Mouse (Mus musculus) midbrain, embryonic 14.5 days (tissue): Measurements from ENCODE around the gene Cacna2d1. TPM values are rescaled to one million over a fixed set of nuclear protein-coding genes. Genes with fewer than 3 reads are reported as not detected.

Source experiments
- ATAC-seq: fragments of 200-750 bp; cut with Nextera tagmentation; 2 replicates; pipeline ENCODE4 v1.8.0; 2017; ENCODE audit warnings: moderate number of reproducible peaks, moderate library complexity; ENCODE audit not compliant: low FRiP score, low TSS enrichment
- DNase-seq: peaks from one replicate; pipeline ENCODE4 v3.0.0-alpha.2; 2015
- H3K27ac ChIP-seq: fragments of 300-500 bp; sonication (generic); replicated peaks from 2 replicates; pipeline ENCODE4 v1.5.1; 2014; ENCODE audit warnings: mild to moderate bottlenecking, low read depth, low read length, moderate library complexity
- H3K27me3 ChIP-seq: fragments of 300-500 bp; sonication (generic); 2 replicates; pipeline ENCODE4 v1.6.1; 2014; ENCODE audit warnings: low read length, control low read depth, mixed read lengths; ENCODE audit not compliant: control insufficient read depth, insufficient read depth
- H3K36me3 ChIP-seq: fragments of 300-500 bp; sonication (generic); 2 replicates; pipeline ENCODE4 v1.6.1; 2014; ENCODE audit warnings: low read length, control low read depth; ENCODE audit not compliant: control insufficient read depth, insufficient read depth
- H3K4me1 ChIP-seq: fragments of 300-500 bp; sonication (generic); 2 replicates; pipeline ENCODE4 v1.6.1; 2014; ENCODE audit warnings: mild to moderate bottlenecking, antibody characterized with exemption, low read length, control low read depth; ENCODE audit not compliant: control insufficient read depth, insufficient read depth
- H3K4me2 ChIP-seq: fragments of 300-500 bp; sonication (generic); 2 replicates; pipeline ENCODE4 v1.6.1; 2014; ENCODE audit warnings: mild to moderate bottlenecking, low read length, moderate library complexity
- H3K4me3 ChIP-seq: fragments of 300-500 bp; sonication (generic); replicated peaks from 2 replicates; pipeline ENCODE4 v1.5.1; 2014; ENCODE audit warnings: low read depth, low read length
- H3K9ac ChIP-seq: fragments of 300-500 bp; sonication (generic); replicated peaks from 2 replicates; pipeline ENCODE4 v1.6.1; 2014; ENCODE audit warnings: mild to moderate bottlenecking, low read length, moderate library complexity
- H3K9me3 ChIP-seq: fragments of 300-500 bp; sonication (generic); 2 replicates; pipeline ENCODE4 v1.6.1; 2016; ENCODE audit warnings: low read length, control low read depth, mixed read lengths; ENCODE audit not compliant: control insufficient read depth
- WGBS: fragments of 180-500 bp; shearing (Covaris S2); extraction: QIAGEN DNeasy Blood & Tissue Kit; methylation state at CpG from one replicate; pipeline ENCODE4 v1.1.7; 2014; 5-methylcytosine and 5-hydroxymethylcytosine counted together
- polyA plus RNA-seq: library from polyadenylated mRNA; unstranded; fragments of >200 nt; fragmentation: Nextera tagmentation; extraction: Ambion mirVana; gene quantifications from 2 replicates; pipeline ENCODE4 v1.2.1, GENCODE M21; 2014

Cacna2d1 gene
- polyA plus RNA-seq, 1 experiment from 2014 or later, result 52.9 TPM

DNA sequence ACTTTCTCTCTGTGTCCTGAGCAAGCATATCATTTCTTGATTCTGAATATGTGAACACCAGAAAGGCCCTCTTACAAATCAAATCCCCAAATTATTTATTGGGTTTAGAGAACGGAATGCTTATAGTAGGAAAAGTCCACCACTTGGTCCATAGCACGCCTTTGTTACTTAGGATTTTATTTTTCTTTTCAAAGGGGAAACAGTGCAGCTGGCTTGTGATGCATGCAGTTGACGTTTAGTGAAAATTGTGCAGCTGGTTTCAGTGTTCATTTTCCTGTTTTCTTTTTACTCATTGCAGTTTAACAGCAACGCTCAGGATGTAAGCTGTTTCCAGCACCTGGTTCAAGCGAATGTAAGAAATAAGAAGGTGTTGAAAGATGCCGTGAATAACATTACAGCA, 365.1 kb downstream of the Cacna2d1 start:
- DNase-seq (no peak), ATAC-seq (no peak)
- Histone ChIP-seq H3K4me2 (no peak overlapping the region), H3K27me3 (no peaks in the 10 kb centered on the region), H3K36me3 (no peaks in the 10 kb centered on the region), H3K9ac (no peak overlapping the region), H3K9me3 (no peaks in the 10 kb centered on the region), H3K4me1 (no peaks in the 10 kb centered on the region), H3K4me3 (no peak overlapping the region), H3K27ac (no peak overlapping the region)
- 92% methylated on average over 6 of the region's 6 CpGs for WGBS

DNA sequence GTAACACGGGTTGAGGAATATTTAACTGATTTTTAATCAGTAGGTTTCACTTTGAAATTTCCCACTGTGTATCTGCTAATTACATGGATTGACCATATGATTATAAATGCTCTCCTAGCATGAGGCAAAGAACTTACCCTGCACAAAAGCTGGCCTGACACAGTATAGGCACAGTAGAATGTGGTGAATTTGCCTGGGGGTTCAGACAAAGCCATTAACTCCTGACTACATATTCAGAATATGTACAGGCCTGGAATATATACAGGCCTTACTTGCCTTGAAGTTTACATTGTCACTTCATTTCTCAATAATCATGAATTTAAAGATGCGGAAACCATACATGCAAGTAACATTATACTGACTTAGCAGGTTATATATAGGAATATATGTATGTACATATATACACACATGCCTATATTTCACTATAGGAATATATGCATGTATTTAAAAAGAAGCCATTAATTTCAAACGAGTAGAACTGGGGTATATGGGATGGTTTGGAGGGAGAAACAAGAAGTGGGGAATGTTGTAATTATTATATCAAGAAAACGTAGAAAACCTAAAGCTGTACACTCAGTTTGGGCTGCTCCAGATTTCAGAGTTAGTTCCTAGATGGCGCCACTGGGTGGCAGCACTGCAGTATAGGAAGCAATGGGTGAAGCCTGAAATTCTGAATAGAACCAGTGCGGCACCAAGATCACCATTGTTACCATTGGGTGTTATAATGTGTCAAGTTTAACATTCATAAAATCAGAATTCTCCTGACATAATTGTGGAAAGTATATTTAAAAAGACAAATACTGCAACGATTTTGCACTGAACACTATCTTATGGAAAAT, 374.9 kb downstream of the Cacna2d1 start:
- no peaks in the 10 kb centered on the region for H3K4me1 ChIP-seq
- no peak overlapping the region for H3K4me2 ChIP-seq
- H3K9me3 ChIP-seq, result no peaks in the 10 kb centered on the region
- H3K27ac ChIP-seq, result no peak overlapping the region
- no peak overlapping the region for H3K9ac ChIP-seq
- DNase-seq, result peak; percentile 87
- WGBS, result 44% methylated on average over 7 of the region's 7 CpGs
- H3K36me3 ChIP-seq, result peaks cover 4% of the 10 kb centered on the region; the same call in 1 of the 2 replicates
- H3K4me3 ChIP-seq, result no peak overlapping the region
- ATAC-seq, result peak; percentile 78; the same call in 1 of the 2 replicates
- H3K27me3 ChIP-seq, result no peaks in the 10 kb centered on the region

- ATAC-seq, result no peak
- Histone ChIP-seq H3K27me3 (no peaks in the 10 kb centered on the region), H3K9ac (no peak overlapping the region), H3K4me2 (no peak overlapping the region), H3K4me1 (no peaks in the 10 kb centered on the region), H3K27ac (no peak overlapping the region), H3K9me3 (no peaks in the 10 kb centered on the region), H3K36me3 (peaks cover 4% of the 10 kb centered on the region; the same call in 1 of the 2 replicates), H3K4me3 (no peak overlapping the region)
- WGBS, result 91% methylated on average over 5 of the region's 5 CpGs
- no peak for DNase-seq
Observed at GRCm38 (mm10) chr5:16314242-16314641, 379.8 kb downstream of the Cacna2d1 start.

DNA sequence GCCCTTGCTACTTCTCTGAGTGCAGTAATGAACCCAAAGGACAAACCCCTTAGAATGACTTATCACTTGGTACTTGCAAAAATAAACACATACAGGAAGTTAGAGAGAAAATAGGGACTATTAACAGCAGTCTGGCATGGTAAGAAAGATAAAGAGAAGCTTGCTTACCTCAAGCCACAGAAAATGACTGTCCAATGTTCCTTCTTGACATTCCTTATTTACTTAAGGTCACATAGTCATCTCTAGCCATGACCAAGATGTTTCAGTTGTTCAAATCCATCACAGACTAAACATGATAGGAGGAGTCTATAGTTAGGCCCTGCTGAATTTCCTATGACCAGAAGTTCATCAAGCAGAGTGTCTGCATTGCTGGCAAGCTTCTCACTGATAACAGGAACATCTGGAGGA, 381.5 kb downstream of the Cacna2d1 start:
- DNase-seq (no peak), ATAC-seq (no peak)
- H3K27me3 ChIP-seq, result no peaks in the 10 kb centered on the region
- H3K4me3 ChIP-seq, result no peak overlapping the region
- H3K4me1 ChIP-seq, result no peaks in the 10 kb centered on the region
- H3K36me3 ChIP-seq, result peaks cover 10% of the 10 kb centered on the region; the same call in 1 of the 2 replicates
- no peak overlapping the region for H3K9ac ChIP-seq
- no peak overlapping the region for H3K4me2 ChIP-seq
- no peak overlapping the region for H3K27ac ChIP-seq
- no peaks in the 10 kb centered on the region for H3K9me3 ChIP-seq

- 93% methylated on average over 4 of the region's 4 CpGs for WGBS
- Histone ChIP-seq H3K9me3 (no peaks in the 10 kb centered on the region), H3K4me1 (no peaks in the 10 kb centered on the region), H3K27me3 (no peaks in the 10 kb centered on the region), H3K9ac (no peak overlapping the region), H3K4me2 (no peak overlapping the region), H3K36me3 (0 out of 2 replicates have a peak, but pooled peaks cover 6% of the 10 kb centered on the region), H3K27ac (no peak overlapping the region), H3K4me3 (no peak overlapping the region)
- ATAC-seq (no peak), DNase-seq (no peak)
Observed at GRCm38 (mm10) chr5:16317680-16318242, 383.3 kb downstream of the Cacna2d1 start.

DNA sequence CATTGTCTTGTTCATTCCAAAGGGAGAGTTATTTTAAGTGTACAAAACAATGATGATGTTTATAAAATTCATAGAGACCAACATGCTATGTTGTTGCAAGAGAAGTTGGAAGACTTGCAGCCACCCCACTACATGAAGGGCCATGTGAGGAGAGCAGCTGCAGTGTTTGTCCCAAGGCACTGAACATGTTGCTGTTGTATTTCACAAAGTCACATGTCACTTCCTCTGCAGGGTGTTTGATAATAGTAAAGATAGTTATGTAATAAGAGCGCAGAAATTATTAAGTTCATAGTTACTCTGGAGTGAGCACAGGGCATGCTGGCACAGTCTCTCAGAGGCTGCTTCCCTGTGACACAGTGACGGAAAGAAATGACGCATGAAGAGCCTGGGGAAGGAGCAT, 392.1 kb downstream of the Cacna2d1 start:
- Histone ChIP-seq H3K27me3 (no peaks in the 10 kb centered on the region), H3K4me2 (no peak overlapping the region), H3K36me3 (no peaks in the 10 kb centered on the region), H3K4me1 (no peaks in the 10 kb centered on the region), H3K4me3 (no peak overlapping the region), H3K9me3 (no peaks in the 10 kb centered on the region), H3K27ac (no peak overlapping the region), H3K9ac (no peak overlapping the region)
- DNase-seq (no peak), ATAC-seq (no peak)
- 95% methylated on average over 3 of the region's 3 CpGs for WGBS

GRCm38 (mm10) chr5:16345393-16345792, 410.9 kb downstream of the Cacna2d1 start:
- no peaks in the 10 kb centered on the region for H3K27me3 ChIP-seq
- DNase-seq (peak; percentile 19), ATAC-seq (no peak)
- no peak overlapping the region for H3K4me3 ChIP-seq
- H3K4me2 ChIP-seq, result no peak overlapping the region
- H3K36me3 ChIP-seq, result no peaks in the 10 kb centered on the region
- no peak overlapping the region for H3K27ac ChIP-seq
- H3K9ac ChIP-seq, result no peak overlapping the region
- H3K4me1 ChIP-seq, result no peaks in the 10 kb centered on the region
- H3K9me3 ChIP-seq, result no peaks in the 10 kb centered on the region

DNA sequence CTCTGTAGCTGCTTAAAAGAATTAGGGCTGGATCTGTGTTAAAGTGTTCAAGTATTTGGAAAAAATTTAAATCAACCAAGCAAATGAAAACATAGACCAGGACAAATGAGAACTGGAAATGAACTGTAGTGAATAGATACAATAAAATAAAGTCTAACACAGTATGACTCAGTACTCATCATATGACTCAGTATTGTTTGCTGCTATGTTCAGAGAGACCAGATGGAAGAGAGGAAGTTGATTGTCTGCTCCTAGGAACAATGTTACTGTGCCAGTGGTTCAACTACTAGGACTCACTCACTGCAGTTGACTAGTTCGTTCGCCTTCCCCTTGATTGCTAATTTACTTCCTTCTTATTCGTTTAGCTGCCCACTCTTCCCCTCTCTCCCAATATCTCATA, 421.3 kb downstream of the Cacna2d1 start:
- 90% methylated on average over 3 of the region's 3 CpGs for WGBS
- H3K27me3 ChIP-seq, result no peaks in the 10 kb centered on the region
- H3K4me2 ChIP-seq, result no peak overlapping the region
- H3K9ac ChIP-seq, result no peak overlapping the region
- H3K4me1 ChIP-seq, result no peaks in the 10 kb centered on the region
- peaks cover 15% of the 10 kb centered on the region for H3K36me3 ChIP-seq
- no peak overlapping the region for H3K27ac ChIP-seq
- no peak overlapping the region for H3K4me3 ChIP-seq
- ATAC-seq (no peak), DNase-seq (no peak)
- H3K9me3 ChIP-seq, result no peaks in the 10 kb centered on the region

GRCm38 (mm10) chr5:16357709-16358108, 423.2 kb downstream of the Cacna2d1 start:
- DNase-seq (no peak), ATAC-seq (no peak)
- no peaks in the 10 kb centered on the region for H3K4me1 ChIP-seq
- no peak overlapping the region for H3K27ac ChIP-seq
- H3K9ac ChIP-seq, result no peak overlapping the region
- 82% methylated on average over 4 of the region's 4 CpGs for WGBS
- peaks cover 20% of the 10 kb centered on the region for H3K36me3 ChIP-seq
- no peaks in the 10 kb centered on the region for H3K9me3 ChIP-seq
- H3K4me3 ChIP-seq, result no peak overlapping the region
- H3K4me2 ChIP-seq, result no peak overlapping the region
- H3K27me3 ChIP-seq, result no peaks in the 10 kb centered on the region
